Mouse (Mus musculus) cerebellum, adult 9-11 months (tissue): ENCODE results near the gene Cyb5r1.
A peak's percentile ranks its signal among the peaks of the same experiment; 100 is the strongest.

Experiments
- DNase-seq: peaks from one replicate; pipeline ENCODE4 v3.0.0; 2022

The Cyb5r1 gene

DNA sequence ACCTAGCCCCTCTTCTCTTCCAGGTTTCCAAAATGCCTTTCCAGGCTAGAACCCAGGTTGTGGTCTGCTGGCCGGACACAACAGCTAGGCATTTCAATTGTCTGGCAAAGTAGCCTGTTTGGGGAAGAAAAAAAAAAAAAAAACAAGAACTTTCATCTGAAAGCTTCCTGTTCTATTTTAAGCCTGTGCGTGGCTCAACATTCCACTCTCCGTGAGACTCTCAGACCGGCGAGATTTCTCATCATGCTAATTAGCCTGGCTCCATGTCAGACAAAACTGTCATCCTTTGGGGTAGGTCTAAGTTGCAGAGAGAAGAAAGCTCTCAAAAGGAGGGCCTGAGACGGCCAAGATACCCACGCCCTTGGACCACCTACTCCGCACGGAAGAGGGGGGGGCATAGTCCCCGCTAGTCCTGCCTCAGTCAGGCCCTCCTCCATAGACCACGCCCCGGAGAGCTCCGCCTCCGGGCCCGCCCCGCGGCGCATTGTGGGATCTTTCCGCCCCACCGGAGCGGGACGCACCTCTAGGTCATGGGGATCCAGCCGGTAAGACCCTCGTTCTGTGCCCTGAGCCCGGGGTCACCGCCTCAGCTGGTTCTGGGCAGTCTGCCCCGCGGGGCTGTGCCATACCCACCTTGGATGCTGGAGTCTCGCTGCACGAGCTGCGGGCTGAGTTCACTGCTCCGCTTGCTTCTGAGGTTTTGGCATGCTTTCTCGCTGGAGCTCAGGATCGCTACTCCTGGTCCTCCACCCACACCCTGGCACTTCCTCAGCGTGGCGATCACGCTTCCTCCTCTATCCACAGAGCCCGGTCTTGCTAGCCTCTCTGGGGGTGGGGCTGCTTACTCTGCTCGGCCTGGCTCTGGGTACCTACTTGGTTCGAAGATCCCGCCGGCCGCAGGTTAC, at the start of gene Cyb5r1:
TSS of gene Cyb5r1 (plus strand) at position 51 of the 905 bp plus-strand sequence.
- peak; percentile 75 for DNase-seq

DNA sequence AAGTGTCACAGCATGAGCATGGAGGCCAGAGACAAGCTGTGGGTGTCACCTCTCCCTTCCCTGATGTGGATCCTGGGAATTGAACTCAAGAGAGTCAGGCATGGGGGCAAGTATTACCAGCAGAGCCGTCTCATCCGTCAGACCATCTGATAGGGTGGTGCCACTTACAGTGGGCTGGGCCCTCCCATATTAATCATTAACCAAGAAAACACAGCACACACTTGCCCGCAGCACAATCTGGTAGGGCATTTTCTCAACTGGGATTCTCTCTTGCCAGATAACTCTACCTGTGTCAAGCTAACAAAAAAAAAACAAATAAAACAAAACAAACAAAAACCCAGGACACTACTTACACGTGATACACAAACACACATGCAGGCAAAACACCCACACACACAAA, 47.9 kb upstream of the Cyb5r1 start:
- no peak for DNase-seq

DNA sequence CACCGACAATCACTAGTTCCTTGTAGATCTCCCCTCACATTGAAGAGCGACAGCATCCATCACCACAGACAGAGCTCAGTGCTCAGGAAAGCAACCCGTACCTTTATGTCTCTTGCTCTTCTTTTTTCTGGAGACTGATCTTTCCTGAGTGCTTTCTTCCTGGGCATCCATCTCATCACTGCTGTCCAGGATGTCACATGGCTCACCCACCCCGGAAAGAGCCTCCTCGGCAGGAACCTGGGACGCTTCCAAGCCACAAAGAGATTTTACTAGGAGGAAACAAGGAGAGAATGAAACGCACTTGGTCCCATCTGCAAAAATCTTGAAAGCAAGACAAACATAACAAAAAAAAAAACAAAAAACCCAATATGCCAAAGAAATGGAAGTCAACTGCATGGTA, 44.7 kb upstream of the Cyb5r1 start:
- peak; percentile 39 for DNase-seq

DNA sequence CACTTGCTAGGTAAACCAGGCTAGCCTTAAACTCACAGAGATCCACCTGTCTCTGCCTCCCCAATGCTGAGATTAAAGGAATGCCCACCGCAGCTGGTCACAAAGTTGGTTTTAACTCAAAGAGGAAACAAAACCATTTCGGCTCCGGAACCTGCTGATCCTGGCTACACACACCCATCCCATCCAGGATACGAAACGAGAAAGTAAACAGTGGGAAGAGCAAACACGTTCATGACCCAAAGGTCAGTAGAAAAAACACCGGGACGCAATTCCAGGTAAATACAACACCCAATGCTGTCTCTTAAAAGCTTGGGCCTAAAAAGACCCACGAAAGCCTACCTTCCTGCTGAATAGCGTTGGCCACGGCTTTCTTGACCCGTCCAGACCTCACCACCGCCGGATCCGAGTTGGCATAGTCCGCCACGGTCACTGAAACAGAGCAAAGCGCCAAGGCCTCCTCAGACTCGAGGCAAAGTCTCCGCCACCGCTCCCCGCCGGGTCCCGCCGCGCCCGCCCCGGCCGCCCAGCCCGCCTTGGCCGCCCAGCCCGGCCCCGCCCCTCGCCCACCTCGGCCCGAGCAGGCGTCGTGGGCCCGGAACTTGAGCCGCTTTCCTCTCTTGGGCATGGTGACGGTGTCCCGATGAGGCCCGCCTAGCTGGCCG, 44.0 kb upstream of the Cyb5r1 start:
- DNase-seq: no peak

DNA sequence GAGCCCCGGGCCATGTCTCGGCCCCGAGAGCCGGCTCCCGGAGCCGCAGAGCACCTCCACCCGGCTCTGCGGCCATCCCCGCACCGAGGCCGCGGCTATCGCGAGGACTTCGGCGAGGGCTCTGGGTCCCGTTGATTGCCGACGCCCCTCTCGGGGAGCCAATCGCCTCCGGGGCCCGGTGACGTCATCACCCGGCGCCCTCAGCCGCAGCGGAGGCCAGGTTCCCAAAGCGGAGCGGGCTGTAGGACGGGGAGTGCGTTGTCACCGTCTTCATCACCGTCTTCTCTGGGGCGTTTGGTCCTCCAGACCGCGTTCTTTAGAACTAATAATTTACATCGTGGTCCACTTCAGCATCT, 43.5 kb upstream of the Cyb5r1 start, which contains the start of gene Tmem183a:
TSS of gene Tmem183a (minus strand) at position 123 of the 356 bp plus-strand sequence.
- peak; percentile 96 for DNase-seq

DNA sequence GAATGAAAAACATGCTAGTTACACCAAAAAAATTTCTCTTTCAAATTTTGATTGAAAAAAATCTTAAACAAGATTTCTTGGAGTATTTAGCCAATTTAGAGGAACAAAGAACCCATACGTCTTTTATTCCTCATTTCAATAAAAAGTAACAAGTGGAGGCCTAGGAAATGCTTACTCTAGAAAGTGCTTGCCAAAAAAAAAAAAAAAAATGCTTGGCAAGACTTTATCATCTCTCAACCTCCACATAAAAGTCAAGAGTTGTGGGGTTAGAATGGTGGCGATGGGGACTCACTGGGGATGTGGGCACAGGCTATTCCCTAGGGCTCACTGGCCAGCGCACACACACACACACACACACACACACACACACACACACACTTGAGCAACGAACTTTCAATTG, 42.2 kb upstream of the Cyb5r1 start:
- DNase-seq: no peak

DNA sequence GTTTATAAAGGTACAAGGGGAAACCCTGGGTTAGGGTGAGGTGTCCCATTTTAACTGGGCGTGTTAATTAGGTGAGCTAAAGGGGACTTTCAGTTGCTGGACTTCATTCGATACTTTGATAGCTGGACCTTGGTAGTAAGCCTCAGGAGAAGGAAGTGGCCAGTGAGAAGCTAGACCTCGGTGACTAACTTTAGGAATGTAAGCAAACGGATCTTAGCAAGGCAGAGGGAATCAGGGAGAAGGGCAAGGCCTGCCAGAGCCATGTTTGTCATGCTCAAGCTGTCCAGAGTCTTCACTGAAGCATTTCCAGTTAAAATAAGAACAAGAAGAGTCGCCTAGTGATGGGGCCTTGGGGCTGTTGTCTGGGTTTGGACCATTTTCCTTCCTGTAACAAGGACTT, 39.9 kb upstream of the Cyb5r1 start:
- no peak for DNase-seq

DNA sequence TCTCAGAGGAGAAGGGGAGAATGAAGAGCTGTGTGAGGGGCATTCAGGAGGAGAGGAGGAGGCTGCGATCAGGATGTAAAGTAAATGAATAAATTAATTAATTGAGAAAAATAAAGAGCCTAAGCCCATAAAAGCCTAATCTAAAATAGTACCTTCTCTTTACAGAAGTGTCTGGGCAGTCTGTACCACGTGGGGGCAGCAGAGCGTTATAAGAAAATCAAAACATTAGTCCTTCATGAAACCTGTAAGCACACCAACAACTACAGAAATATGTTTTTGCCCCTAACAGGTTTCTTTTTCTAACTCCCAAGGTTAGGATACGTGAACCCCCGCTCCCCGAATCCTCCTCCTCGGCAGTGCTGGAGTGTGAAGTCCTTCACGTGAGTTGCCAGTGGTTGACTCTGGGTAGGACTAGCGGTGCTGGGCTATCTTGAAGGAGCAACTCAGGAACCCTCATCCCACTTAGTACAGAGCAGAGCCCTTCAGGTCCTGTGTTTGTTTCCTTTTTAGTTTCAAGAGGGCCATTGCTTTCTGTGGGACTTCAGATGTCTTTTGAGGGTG, 36.5 kb upstream of the Cyb5r1 start:
- no peak for DNase-seq

DNA sequence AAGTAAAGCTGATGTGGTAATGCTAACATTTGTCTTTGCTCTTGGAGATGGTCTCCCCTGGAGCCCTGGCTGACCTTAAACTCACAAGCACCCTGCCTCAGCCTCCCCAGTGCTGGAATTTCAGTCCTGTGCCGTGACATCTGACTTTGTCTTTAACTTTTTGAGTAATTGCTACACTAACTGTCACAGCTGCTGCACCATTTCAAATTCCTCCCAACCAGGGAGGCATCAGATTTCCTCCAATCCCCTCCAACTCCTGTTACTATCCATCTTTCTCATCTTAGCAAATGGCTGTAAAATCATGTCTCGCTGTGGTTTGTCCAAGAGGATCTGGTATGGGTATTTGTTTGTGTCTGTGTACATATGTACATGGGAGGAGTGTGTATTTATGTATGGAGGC, 31.2 kb upstream of the Cyb5r1 start:
- no peak for DNase-seq

DNA sequence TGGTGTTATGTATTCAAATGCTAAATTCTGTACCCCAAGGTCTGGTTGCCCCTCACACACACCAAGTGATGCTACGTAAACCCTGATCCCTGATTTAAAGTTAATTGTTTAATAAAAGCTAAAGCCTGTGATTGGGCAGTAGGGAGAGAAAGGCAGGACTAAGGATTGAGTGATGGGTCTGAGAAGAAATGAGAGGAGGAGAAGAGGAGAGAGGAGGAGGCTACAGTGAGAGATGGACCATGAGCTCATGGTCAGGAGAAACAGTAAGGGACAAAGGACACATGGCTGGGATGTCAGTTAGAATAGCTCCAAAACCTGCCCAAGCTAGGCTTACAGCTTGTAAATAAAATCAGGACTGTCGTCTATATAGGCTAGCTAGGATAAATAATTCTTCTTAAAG, 24.3 kb upstream of the Cyb5r1 start:
- no peak for DNase-seq

DNA sequence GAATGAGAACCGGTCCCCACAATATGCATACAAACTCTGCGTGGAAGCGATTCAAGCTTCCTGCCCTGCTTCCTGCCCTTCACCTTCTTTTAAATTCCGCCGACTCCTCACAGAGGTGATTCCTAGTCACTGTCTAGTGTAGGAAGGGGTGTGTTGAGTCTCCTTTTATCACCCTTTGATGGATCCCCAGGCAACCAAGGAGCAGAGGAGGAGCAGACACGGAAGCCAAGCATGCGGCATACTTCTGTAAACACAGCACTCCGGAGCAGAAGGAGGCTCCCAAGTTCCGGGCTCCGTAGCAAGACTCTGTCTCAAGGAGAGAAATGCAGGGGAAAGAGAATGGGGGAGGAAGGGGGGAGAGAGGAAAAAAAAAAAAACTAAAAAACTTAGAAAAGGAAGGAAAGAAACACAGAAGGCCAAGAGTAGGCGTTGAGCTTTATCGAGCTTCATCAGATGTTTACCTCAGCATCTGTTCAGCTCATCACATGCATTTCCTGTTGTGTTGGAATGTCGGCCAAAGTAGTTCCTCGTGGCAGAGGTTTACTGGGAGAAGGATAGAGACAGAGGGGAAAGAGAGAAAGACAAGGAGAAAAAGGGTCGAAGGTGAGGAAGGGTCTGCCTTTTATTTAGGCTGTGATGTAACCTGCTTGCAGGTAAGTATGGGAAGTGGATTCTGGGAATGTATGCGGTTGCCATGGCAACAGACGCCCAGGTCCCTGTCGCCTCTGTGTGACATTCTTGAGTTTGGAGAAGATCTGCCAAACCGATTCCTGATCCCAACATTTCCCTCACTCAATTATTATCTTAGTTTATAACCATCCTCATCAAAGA, 23.3 kb upstream of the Cyb5r1 start:
- DNase-seq: no peak

DNA sequence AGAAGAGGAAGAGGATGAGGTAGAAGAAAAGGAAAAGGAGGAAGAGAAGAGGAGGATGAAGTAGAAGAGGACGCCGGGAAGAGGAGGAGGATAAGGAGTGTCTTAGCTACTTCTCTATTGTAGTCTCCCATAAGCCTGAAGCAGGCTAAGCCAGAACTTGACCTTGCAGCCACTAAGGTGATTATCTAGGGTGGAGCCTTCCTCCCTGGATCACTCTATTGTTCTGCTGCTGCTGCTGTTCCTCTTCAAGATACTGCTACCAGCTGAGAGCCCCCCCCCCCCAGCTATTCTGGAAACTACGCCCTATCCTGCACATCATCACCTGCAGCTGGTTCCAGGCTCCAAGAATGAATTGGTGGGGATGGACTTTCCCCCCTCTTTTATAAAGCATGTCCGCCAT, 20.8 kb upstream of the Cyb5r1 start:
- no peak for DNase-seq

DNA sequence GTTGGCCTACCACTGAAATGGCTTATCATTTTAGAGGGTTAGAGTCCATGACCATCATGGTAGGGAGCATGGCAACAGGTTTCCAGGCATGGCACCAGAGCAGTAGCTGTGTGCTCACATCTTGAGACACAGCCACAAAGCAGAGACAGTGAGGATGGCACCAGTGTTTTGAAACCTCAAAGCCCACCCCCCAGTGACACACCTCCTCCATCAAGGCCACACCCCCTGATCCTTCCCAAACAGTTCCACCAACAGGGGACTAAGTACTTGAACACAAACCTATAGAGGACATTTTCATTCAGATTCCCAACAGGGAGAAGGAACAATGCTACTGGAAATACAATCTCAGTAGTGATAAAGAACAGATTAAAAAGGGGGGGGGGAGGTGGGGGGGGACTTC, 20.2 kb upstream of the Cyb5r1 start:
- no peak for DNase-seq

DNA sequence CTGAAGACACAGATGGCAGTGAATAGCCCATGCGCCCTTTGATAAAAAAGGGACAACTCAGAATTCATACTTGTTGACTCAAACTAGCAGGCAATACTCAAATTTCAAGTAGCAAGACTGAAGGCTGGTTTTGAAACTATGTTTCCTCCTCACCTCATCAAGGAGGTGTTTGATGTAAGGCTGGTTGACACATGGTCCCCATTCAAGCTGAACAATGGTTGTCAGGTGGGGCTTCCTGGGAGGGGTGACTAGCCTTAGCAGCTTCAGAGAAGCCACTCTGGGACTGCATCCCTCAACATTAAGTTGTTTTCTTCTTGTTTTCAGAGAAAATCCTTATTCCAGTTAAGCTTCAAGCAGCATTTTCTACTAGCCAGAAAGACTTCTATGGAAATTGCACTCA, 19.7 kb upstream of the Cyb5r1 start, which contains the start of gene 4933406M09Rik:
TSS of gene 4933406M09Rik (plus strand) at position 275 of the 400 bp plus-strand sequence.
- no peak for DNase-seq

DNA sequence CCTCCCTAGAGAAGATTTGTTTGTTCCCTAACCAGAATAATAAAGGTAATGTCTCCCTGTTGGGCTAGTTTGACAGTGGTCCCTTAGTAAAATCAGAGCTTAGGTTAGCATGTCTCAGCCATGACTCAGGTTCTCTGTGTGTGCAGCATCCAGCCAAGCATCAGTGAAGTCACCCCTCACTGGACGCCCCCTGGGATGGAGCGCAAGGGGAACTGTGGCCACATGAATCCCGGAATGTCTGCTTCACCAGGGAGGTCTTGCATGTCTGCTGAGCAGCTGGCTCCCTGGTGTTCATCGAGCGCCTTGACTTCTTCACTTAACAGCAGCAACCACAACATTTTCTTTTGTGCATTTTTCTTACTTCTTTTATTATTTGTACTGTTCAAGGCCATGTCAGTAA, 11.5 kb upstream of the Cyb5r1 start:
- no peak for DNase-seq

DNA sequence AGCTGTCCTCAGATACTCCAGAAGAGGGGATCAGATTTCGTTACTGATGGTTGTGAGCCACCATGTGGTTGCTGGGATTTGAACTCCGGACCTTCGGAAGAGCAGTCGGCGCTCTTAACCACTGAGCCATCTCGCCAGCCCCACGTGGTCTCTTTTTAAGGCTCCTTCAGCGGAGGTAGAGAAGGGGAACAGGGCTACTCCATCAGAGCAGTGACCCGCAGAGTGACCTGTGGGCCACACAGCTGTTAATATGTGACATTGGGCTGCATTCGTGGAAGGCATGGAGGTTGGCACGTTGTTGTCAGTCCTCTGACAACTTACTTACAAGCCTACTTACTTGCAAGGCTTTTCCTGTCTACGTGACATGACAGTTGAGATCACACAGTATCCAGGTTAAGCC, 7.1 kb upstream of the Cyb5r1 start:
- DNase-seq: no peak

DNA sequence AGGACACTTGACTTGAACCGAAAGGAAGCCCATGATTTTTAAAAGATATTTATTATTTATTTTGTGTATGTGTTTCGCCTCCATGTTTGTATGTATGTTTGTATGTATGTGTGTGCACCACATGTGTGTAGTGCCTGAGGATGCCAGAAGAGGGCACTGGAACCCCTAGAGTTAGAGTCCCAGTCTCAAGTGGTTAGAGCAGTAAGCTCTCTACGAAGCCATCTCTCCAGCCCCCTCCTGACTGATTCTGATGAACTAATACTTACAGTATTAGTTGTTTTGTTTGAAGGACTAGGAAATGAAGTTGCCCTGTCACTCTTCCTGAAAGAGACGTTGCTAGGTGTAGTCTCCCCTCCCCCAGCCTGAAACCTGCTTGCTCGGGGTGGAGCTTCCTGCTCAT, 5.6 kb upstream of the Cyb5r1 start:
- DNase-seq: no peak

DNA sequence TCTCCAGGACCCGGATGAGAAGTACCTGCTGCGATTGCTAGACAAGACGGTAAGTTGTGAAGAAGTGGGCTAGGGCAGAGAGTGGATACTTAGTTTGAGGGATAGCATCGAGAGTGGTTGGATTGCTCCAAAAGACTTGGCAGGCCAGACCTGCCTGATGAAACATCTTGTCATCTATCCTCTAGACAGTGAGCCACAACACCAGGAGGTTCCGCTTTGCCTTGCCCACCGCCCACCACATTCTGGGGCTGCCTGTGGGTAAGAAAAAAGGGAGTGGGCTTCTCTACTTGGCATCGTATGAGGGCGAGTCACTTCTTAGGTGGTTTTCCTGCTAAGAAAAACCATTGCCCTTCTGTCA, 1.0 kb downstream of the Cyb5r1 start:
- DNase-seq: no peak

DNA sequence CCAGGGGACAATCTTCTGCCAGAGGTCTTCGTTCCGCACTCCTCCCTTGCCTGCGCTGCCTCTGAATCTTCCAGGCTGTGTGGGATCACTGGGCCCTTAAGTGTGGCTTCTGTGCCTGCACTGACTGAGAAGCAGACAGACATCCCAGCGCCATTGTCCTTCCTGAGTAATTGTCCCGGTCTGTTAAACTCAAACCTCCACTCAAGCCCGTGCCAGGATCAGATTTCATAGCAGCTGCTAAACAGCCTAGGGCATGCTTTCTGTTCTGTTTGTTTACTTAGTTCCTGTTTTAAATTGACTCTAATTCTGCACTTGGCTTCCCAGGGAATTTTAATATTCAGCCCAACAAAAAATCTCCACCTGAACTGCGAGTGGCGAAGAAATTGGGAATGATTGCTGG, 2.7 kb downstream of the Cyb5r1 start:
- DNase-seq: no peak

DNA sequence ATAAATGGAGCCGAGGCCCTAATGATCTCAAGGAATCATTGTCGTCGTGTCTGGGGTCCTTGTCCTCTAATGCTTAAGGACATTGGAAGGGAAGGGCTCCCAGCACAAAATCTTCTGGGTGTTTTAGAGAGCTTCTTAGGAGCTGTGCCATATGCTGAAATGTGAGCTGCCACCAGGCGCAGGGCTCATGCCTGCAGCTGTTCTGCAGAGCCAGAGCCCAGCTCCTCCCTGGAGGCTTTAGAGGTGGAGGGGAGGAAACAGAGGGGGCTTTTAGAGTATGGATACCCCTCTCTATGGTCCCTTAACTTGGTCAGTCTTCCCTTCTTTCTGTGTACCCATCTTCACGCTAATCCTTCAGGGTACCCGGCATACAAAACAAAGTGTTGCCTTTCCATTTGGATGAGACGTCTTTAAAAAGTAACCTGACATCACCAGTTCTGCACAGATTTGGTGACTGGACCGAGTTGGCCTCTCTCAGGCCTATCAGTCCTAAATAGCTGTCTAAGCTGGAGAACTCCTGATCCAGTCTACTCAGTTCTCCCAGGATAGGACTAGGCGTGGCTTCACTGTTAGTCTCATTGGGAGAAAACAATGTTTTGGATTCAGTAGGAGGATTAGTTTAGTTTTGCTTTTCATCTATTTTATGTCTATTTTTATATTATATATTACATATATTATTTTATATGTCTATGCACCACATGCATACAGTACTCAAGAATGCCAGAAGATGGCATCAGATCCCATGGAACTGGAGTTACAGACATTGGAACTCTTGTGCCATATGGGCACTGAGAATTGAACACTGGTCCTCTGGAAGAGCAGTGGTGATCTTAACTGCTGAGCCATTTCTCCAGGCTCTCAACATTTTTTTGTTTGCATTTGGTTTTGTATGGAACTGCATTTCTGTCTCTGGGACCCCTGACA, 6.6 kb downstream of the Cyb5r1 start:
- no peak for DNase-seq

DNA sequence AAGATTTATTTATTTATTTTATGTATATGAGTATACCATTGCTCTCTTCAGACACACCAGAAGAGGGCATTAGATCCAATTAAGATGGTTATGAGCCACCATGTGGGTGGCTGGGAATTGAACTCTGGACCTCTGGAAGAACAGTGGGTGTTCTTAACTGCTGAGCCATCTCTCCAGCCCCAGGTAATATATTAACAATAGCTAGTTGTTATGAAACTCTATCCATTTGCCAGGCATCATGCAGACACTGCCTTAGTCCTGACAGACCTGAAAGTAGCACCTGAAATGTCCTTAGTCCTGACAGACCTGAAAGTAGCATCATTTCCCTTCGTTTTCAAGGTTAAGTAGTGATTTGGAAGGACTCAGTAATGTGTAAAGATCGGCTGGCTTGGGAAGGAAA, 8.7 kb downstream of the Cyb5r1 start:
- peak; percentile 11 for DNase-seq
